Mouse (Mus musculus): Measurements from ENCODE around the gene Psmd4.

- TF ChIP-seq CTCF (IDR thresholded peaks at IDR 0.05; ENCODE audit: extremely low read depth, insufficient read length, insufficient replicate concordance, low read depth, low read length) = no peak
- TF ChIP-seq POLR2A (IDR thresholded peaks at IDR 0.05; ENCODE audit: low read depth, low read length) = no peak
These were observed 15.7 kb upstream of the Psmd4 start for GRCm38 (mm10) chr3:95058078-95058477.

Data from small intestine, adult 2 months (tissue).